Mouse (Mus musculus) forebrain, embryonic 11.5 days (tissue): ENCODE results near the gene Ndufa4l2. TPM values are rescaled to one million over a fixed set of nuclear protein-coding genes. Genes with fewer than 3 reads are reported as not detected.

Source experiments
- ATAC-seq: fragments of 200-750 bp; cut with Nextera tagmentation; replicated peaks from 2 replicates; pipeline ENCODE4 v1.8.0; 2017; ENCODE audit warnings: moderate TSS enrichment; ENCODE audit not compliant: low FRiP score
- DNase-seq: peaks from one replicate; pipeline ENCODE4 v3.0.0-alpha.2; 2017; ENCODE audit warnings: low spot score
- H3K27ac ChIP-seq: fragments of 300-500 bp; sonication (generic); 2 replicates; pipeline ENCODE4 v1.5.1; 2014; ENCODE audit warnings: low read depth, low read length
- H3K27me3 ChIP-seq: fragments of 300-500 bp; sonication (generic); 2 replicates; pipeline ENCODE4 v1.6.1; 2014; ENCODE audit warnings: mild to moderate bottlenecking, low read length, mixed read lengths; ENCODE audit not compliant: control insufficient read depth, insufficient read depth
- H3K36me3 ChIP-seq: fragments of 300-500 bp; sonication (generic); 2 replicates; pipeline ENCODE4 v1.6.1; 2014; ENCODE audit warnings: mild to moderate bottlenecking, low read length, moderate library complexity, mixed read lengths; ENCODE audit not compliant: control insufficient read depth, insufficient read depth
- H3K4me1 ChIP-seq: fragments of 300-500 bp; sonication (generic); replicated peaks from 2 replicates; pipeline ENCODE4 v1.6.1; 2014; ENCODE audit warnings: low read length, mixed read lengths; ENCODE audit not compliant: control insufficient read depth, insufficient read depth
- H3K4me2 ChIP-seq: fragments of 300-500 bp; sonication (generic); 2 replicates; pipeline ENCODE4 v1.6.1; 2014; ENCODE audit warnings: low read depth, mild to moderate bottlenecking, low read length, moderate library complexity, mixed read lengths; ENCODE audit not compliant: severe bottlenecking
- H3K4me3 ChIP-seq: fragments of 300-500 bp; sonication (generic); 2 replicates; pipeline ENCODE4 v1.5.1; 2014; ENCODE audit warnings: low read depth, low read length
- H3K9ac ChIP-seq: fragments of 300-500 bp; sonication (generic); 2 replicates; pipeline ENCODE4 v1.6.1; 2014; ENCODE audit warnings: low read length
- H3K9me3 ChIP-seq: fragments of 300-500 bp; sonication (generic); 2 replicates; pipeline ENCODE4 v1.6.1; 2016; ENCODE audit warnings: low read length, mixed read lengths; ENCODE audit not compliant: control insufficient read depth
- WGBS: fragments of 180-500 bp; shearing (Covaris S2); extraction: QIAGEN DNeasy Blood & Tissue Kit; methylation state at CpG from one replicate; pipeline ENCODE4 v1.1.7; 2014; 5-methylcytosine and 5-hydroxymethylcytosine counted together
- polyA plus RNA-seq: library from polyadenylated mRNA; unstranded; fragments of >200 nt; fragmentation: Nextera tagmentation; extraction: Ambion mirVana; gene quantifications from 2 replicates; pipeline ENCODE4 v1.2.1, GENCODE M21; 2014

Ndufa4l2 gene
- polyA plus RNA-seq, 1 experiment from 2014 or later: 6.1 TPM

DNA sequence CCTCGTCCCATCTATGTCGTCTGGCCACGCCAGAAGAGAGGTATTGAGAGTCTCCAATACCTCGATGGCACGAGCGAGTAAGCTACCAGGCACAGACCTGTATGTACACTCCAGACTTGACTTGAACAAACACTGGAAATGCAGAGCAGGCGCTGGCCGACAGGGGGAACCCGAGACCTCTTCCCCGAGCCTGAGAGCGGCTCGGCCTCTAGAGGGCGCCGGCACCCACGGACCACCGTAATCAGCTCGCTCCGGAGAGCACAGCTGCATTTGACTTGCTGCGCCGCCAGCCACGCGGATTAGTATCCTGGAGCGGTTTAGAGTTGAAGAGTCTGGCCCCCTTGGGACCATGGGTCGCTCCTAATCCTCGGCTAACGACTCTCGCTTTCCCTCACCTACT lies 2.0 kb upstream of the Ndufa4l2 start:
- Histone ChIP-seq H3K9ac (peak overlapping the region; percentile 37; the same call in 1 of the 2 replicates), H3K4me3 (0 out of 2 replicates have a peak overlapping the region, but pooled peaks have one; percentile 6), H3K4me2 (peak overlapping the region; percentile 83), H3K9me3 (no peaks in the 10 kb centered on the region), H3K4me1 (peaks cover 59% of the 10 kb centered on the region), H3K27ac (peak overlapping the region; percentile 80), H3K27me3 (peaks cover 58% of the 10 kb centered on the region), H3K36me3 (peaks cover 2% of the 10 kb centered on the region)
- under 1% methylated on average over 27 of the region's 27 CpGs for WGBS
- ATAC-seq (peak; percentile 38), DNase-seq (peak; percentile 99)

DNA sequence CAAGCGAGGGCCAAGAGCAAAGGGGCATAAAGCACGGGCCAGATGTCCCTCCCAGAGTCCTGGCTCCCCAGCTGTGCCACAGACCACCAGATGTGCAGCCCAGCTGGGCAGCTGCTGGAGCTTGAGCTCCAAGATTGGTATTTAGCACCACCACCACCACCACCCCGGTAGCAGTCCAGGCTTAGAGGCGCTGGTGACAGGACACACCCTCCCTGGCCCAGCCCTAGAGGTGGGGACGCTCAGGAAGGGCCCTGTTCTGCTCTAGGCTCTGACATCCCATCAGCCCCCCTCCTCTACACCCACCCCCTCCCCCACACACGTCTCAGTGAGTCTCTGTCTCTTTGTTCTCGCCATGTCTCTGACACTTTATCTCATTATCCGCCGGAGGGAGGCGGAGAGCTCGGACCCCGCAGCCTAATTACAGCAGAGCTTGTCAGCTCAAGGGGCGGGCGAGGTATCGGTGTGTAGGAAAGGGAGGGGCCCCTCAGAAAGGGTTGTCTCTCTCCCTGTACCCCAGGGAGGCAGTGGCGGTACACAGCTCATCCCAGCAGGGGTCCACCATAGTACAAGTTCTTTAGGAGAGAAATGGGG lies 1.2 kb upstream of the Ndufa4l2 start:
- Histone ChIP-seq H3K27ac (peak overlapping the region; percentile 80), H3K9ac (peak overlapping the region; percentile 37), H3K4me3 (peak overlapping the region; percentile 6; the same call in 1 of the 2 replicates), H3K4me1 (peaks cover 59% of the 10 kb centered on the region), H3K9me3 (no peaks in the 10 kb centered on the region), H3K36me3 (peaks cover 9% of the 10 kb centered on the region), H3K4me2 (peak overlapping the region; percentile 83), H3K27me3 (peaks cover 57% of the 10 kb centered on the region)
- under 1% methylated on average over 16 of the region's 16 CpGs for WGBS
- DNase-seq (peak; percentile 86), ATAC-seq (peak; percentile 26; the same call in 1 of the 2 replicates)

DNA sequence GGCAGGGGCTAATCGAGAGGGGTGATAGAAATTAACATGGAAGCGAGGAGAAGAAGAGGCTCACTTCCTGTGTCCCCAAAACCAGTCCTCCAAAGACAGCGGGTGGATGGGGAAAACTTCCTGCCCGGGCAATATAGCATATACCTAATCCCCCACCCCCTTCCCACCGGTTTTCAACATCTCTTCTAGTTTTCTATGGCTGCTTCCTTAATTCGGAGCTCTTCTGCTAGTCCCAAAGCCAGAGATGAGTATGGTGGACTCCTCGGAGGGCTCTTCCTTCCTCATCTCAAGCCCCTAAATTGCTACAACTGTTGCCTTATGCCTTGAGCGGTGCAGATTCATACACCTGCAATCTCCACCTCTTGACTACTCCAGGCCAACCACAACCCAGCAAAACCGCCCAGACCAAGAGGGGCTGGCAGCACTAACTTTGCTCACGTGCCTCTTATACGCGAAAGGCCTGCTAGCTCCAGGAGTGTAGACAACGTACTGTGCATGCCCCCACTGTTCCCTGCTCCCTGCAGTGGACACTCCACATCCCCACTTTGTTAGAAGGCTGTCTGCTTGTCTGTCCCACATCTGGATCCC lies 562 bp upstream of the Ndufa4l2 start:
- WGBS: 11% methylated on average over 13 of the region's 13 CpGs
- H3K4me3 ChIP-seq: no peak overlapping the region
- H3K4me1 ChIP-seq: peaks cover 58% of the 10 kb centered on the region
- peaks cover 9% of the 10 kb centered on the region for H3K36me3 ChIP-seq
- no peaks in the 10 kb centered on the region for H3K9me3 ChIP-seq
- no peak overlapping the region for H3K27ac ChIP-seq
- H3K27me3 ChIP-seq: peaks cover 56% of the 10 kb centered on the region
- no peak for ATAC-seq
- peak overlapping the region; percentile 83; the same call in 1 of the 2 replicates for H3K4me2 ChIP-seq
- peak overlapping the region; percentile 24; the same call in 1 of the 2 replicates for H3K9ac ChIP-seq
- DNase-seq: peak; percentile 51

DNA sequence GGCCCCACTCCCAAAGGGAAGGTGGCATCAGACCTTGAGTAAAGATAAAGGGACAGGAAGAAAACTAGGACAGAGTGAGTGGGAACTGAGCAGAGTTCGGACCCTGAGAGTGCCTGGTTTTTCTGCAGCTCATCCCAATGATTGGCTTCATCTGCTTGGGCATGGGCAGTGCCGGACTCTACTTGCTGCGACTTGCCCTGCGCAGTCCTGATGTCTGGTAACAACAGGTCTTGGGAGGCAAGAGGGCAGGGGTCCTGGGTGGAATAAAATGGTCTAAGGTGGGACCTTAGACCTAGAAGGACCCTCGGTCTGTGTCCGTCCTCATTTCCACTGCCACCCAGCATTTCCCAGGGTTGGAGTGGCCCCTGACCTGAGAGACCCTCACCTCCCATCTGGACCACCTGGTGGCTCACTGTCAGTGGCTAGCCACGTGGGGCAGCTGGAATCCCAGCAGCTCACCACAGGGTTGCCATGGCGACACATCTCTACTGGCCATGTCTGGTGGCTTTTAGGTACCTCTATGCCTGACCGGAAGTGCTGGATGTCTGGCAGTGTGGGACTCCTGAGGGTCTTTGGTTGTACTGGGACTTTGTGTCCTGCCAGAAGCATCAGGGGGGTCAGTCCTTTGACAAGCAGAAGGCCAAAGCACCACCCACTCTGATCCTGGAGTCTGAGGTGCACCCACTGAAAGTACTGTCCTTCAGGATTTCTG lies 660 bp downstream of the Ndufa4l2 start:
- Histone ChIP-seq H3K36me3 (peaks cover 12% of the 10 kb centered on the region), H3K27ac (no peak overlapping the region), H3K27me3 (peaks cover 45% of the 10 kb centered on the region), H3K4me1 (peaks cover 47% of the 10 kb centered on the region), H3K4me3 (no peak overlapping the region), H3K9me3 (no peaks in the 10 kb centered on the region), H3K4me2 (no peak overlapping the region), H3K9ac (no peak overlapping the region)
- WGBS: 25% methylated on average over 9 of the region's 9 CpGs
- ATAC-seq (no peak), DNase-seq (peak; percentile 58)

DNA sequence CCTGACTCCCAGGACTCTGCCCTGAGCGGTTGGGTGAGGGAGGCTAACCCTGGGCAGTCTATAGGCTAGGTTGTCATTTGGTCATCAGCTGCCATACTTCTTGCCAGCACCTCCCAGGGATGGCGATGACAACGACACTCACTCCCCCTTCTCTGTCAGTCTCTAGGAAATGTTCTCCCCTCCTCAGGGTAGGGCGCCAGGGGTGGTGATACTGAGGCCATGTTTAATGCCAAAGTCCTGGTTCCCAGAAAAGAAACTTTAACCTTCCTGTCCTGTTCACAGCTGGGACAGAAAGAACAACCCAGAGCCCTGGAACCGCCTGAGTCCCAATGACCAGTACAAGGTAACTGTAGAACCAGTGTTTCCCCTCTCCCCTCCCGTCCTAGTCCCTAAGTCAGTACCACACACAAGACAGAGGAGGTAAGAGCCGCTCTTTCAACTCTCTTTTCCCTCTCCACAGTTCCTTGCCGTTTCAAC lies 1.3 kb downstream of the Ndufa4l2 start:
- H3K4me1 ChIP-seq: peaks cover 42% of the 10 kb centered on the region
- DNase-seq: no peak

DNA sequence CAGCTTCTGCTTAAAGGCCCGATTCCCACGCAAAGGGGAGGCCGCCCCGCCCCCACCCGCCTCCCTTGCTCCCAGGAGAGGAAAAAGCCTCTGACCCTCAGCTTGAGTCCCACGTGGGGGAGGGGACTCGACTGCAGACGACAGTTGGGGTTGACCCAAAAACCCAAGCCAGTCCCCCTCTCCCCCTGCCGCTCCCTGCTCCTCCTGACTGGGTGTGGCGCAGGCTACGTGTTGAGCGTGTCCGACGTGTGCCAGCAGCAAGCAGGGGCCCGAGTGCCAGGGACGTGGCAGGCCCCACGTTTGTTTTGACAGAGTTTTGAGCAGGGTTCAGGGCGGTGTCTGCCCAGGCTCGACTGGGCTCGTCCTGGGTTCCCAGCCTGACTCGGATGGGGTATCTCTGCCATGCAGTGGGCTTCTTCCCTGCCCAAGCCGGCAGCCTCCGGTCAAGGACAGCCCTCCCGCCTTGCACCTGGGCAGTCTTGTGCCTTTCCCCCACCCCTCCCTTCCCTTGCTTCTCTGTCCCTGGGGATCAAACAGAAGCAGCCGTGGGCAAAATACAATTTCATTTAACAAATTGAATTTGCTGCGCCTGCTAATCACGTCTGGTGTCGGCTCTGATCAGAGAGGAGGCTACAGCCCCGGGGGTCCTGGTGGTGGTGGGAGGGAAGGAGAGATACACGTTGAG lies 2.0 kb downstream of the Ndufa4l2 start:
- no peak overlapping the region; the same call in 1 of the 2 replicates for H3K27ac ChIP-seq
- 6% methylated on average over 30 of the region's 30 CpGs for WGBS
- H3K27me3 ChIP-seq: peaks cover 32% of the 10 kb centered on the region
- peak overlapping the region; percentile 33 for H3K4me2 ChIP-seq
- no peak overlapping the region for H3K4me3 ChIP-seq
- H3K9ac ChIP-seq: peak overlapping the region; percentile 27
- peaks cover 12% of the 10 kb centered on the region for H3K36me3 ChIP-seq
- peaks cover 43% of the 10 kb centered on the region for H3K4me1 ChIP-seq
- no peaks in the 10 kb centered on the region for H3K9me3 ChIP-seq
- DNase-seq (peak; percentile 81), ATAC-seq (no peak)

More for the DNA sequence above, 1.3 kb downstream of the Ndufa4l2 start:
- H3K27me3 ChIP-seq: peaks cover 39% of the 10 kb centered on the region
- peaks cover 12% of the 10 kb centered on the region for H3K36me3 ChIP-seq
- ATAC-seq: no peak
- H3K4me3 ChIP-seq: no peak overlapping the region
- peak overlapping the region; percentile 16 for H3K9ac ChIP-seq
- peak overlapping the region; percentile 33 for H3K4me2 ChIP-seq
- no peaks in the 10 kb centered on the region for H3K9me3 ChIP-seq
- H3K27ac ChIP-seq: no peak overlapping the region
- 13% methylated on average over 8 of the region's 8 CpGs for WGBS

DNA sequence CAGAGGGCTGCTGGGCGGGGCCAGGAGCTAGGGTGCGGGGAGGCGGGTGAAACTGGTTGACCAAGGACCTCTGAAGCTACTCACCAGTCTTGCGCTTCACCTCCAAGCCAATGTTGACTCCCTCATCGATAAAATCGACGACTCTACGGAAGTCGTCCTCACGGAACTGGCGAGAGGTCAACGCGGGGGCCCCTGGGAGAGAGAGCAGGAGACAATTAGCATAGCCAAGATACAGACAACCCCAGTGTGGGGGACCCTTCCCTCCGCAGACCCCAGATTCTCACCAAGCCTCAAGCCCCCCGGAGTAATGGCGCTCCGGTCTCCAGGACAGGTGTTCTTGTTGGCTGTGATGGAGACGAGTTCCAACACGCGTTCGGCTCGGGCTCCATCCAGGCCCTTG lies 3.2 kb downstream of the Ndufa4l2 start:
- Histone ChIP-seq H3K27ac (no peak overlapping the region), H3K4me2 (no peak overlapping the region), H3K27me3 (peaks cover 24% of the 10 kb centered on the region), H3K4me3 (no peak overlapping the region), H3K9ac (no peak overlapping the region), H3K4me1 (peaks cover 42% of the 10 kb centered on the region), H3K9me3 (no peaks in the 10 kb centered on the region), H3K36me3 (peaks cover 12% of the 10 kb centered on the region)
- ATAC-seq (no peak), DNase-seq (no peak)
- WGBS: 90% methylated on average over 22 of the region's 22 CpGs

DNA sequence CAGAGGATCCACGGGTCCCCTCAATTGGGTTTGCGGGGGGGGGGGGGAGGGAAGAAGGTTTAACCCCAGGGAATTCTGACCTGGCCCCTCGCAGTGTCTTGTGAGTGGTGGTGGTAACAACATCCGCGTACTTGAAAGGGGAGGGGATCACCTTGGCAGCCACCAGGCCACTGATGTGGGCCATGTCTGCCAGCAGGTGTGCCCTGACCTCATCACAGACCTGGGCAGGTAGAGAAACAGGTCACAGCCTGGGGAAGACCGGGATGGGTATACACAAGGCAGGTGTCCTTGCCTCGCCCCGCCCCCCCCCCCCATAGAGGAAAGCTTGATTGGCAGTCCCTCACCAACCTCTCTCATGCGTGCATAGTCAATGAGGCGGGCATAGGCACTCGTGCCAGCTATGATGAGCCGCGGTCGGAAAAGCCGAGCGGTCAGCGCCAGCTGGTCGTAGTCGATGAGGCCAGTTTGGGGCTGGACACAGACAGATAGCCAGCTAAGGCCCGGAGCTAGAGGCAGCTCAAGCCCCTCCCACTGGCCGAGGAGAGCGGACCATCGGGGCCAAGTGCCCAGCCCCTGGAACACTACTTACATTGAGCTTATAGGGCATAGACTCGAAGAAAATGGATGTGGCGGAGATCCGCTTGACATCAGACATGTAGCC lies 4.4 kb downstream of the Ndufa4l2 start:
- Histone ChIP-seq H3K4me1 (peaks cover 33% of the 10 kb centered on the region), H3K4me3 (no peak overlapping the region), H3K9ac (no peak overlapping the region), H3K36me3 (peaks cover 12% of the 10 kb centered on the region), H3K9me3 (no peaks in the 10 kb centered on the region), H3K4me2 (no peak overlapping the region), H3K27me3 (peaks cover 25% of the 10 kb centered on the region), H3K27ac (no peak overlapping the region)
- DNase-seq (no peak), ATAC-seq (no peak)
- WGBS: 96% methylated on average over 25 of the region's 26 CpGs
